Mouse (Mus musculus) urinary bladder, postnatal 4 days (tissue): ENCODE measurements at regions not wholly inside any gene's neighbourhood (a gene's known extent, or its start where the extent isn't known, plus 50 kb on each side); places are given as distances from the start of the nearest gene placed in this dataset.

Source experiments
- DNase-seq, 2 experiments: peaks; one replicate each; pipeline ENCODE4 v3.0.0; 2021 to 2022; ENCODE audit warnings: low spot score in 2 of 2

- DNase-seq = no peak
Measured at GRCm38 (mm10) chr12:79883651-79884050, 229.2 kb downstream of the Zfp36l1 start.

- no peak for DNase-seq
Measured at GRCm38 (mm10) chr12:79880751-79881261, 232.0 kb downstream of the Zfp36l1 start.

- DNase-seq = no peak
Measured at GRCm38 (mm10) chr12:79880346-79880745, 232.5 kb downstream of the Zfp36l1 start.

- DNase-seq = no peak
Measured at GRCm38 (mm10) chr12:79879918-79880273, 232.9 kb downstream of the Zfp36l1 start.

- DNase-seq = no peak
Measured at GRCm38 (mm10) chr12:79879093-79879917, 233.5 kb downstream of the Zfp36l1 start.

GRCm38 (mm10) chr12:79878766-79879092 is 234.1 kb downstream of the Zfp36l1 start:
- no peak for DNase-seq

- no peak for DNase-seq
Measured at GRCm38 (mm10) chr12:79878163-79878562, 234.7 kb downstream of the Zfp36l1 start.

GRCm38 (mm10) chr12:79874333-79874732 is 238.5 kb downstream of the Zfp36l1 start:
- peak in 1 of 2 experiments; percentile 31 for DNase-seq

- DNase-seq = peak in 1 of 2 experiments; percentile 37
Measured at GRCm38 (mm10) chr12:79865179-79865552, 247.6 kb downstream of the Zfp36l1 start.

- DNase-seq = peak in 1 of 2 experiments; percentile 15
Measured at GRCm38 (mm10) chr12:79864346-79865178, 248.3 kb downstream of the Zfp36l1 start.
